Mouse (Mus musculus): ENCODE data around the gene Msto1.
"Not testable (repeated sequence)": the region's sequence is repeated elsewhere in the genome, so short reads cannot be mapped to it uniquely, and the experiment has no call there.

Gene Msto1

DNA sequence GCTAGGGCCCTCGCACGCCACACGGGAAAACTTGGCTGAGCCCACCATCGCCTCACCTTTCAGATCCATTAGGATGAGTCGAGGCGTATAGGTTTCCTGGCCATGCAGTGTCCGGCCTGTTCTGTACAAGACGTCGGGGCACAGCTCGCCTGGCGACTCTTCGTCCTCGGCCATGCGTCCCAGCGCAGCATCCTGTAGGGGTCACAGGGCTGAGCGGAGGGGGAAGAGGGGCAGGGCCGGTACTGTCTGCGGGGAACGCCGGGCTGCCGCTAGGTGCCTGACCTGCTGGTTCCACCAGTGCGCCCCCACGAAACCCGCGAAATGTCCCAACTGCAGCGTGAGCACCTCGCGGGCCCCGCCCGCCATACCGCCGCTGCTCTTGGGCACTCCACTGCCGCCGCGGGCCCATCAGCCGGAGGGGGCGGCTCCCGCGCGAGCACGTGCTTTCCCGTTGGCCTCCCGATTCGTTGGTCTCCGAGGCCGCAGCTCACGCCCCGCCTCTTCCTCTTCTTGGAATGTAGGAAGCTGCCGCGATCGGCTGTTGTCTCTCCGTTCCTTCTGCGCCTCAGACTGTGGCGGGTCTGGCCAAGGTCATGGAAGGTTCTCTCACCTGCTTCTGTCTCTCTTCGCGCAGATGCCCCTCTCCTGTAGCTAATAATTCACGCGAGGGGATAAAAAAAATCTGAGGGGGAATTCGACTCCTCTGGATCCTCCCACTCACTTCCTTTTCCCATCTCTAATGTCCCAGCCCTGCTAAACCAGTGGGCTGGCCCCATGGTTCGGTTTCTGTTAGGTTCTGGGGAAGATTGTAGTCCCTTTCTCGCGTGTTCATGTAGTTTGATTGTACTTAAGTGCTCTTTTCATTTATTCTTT, at the start of gene Msto1:
Msto1 (minus strand) TSS at position 489 of the 873 bp plus-strand sequence.
- DNase-seq (ENCODE audit: low spot score in 2 of 2), result peak; percentile 95 to 96

DNA sequence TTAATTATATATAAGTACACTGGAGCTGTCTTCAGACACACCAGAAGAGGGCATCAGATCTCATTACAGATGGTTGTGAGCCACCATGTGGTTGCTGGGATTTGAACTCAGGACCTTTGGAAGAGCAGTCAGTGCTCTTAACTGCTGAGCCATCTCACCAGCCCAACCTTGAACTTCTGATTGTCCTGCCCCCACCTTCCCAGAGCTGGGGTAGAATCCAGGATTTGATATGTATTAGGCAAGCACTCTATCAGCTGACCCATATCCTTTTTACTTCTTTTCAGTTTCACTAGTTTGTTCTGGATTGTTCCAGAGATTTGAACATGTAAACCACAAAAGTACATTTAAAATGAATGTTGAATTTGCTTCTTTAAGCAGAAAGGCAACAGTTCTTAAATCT, 49.4 kb upstream of the Msto1 start:
- not testable (repeated sequence) for DNase-seq (ENCODE audit: low spot score in 2 of 2)

- no peak for DNase-seq (ENCODE audit: low spot score in 2 of 2)
These were observed 39.9 kb upstream of the Msto1 start for GRCm38 (mm10) chr3:88953736-88954135.

DNA sequence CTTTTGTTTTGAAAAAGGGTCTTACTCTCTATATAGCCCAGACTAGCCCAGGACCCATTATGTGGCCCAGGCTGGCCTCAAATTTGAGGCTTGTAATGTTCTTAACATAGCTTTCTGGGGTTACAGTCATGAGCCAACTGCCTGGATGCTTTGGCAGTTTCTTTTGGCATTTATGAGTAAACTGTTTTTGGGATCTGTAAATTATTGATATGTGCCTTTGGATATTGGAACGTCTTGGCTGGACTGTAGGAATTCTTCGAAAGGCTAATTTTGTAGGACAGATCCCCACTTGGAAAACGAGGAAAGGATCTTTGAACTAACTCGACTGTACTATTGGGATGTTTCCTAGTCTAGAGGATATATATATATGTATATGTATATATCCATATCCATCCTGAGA, 39.4 kb upstream of the Msto1 start:
- no peak for DNase-seq (ENCODE audit: low spot score in 2 of 2)

DNA sequence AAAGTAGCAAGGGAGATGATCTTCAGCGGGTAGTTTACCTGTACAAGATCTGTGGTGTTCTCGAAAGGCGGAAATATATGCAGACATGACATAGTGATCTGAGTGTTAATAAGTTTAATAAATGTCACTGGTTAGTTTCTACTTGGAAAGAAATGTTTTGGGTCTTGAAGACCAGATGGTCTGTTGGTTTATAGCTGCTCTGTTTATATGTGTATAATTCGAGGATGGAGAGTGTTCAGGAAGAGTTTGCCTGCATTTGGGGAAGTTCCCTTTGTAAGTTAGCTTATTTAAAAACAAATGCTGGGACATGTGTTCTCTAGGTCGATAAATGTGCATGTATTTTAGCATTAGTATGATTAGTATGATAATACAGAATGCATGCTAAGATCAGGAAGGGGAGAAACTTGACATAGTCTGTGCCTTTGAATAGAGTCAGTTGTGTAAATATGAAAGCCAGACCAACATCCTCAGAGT, 37.6 kb upstream of the Msto1 start:
- DNase-seq (ENCODE audit: low spot score in 2 of 2), result no peak

DNA sequence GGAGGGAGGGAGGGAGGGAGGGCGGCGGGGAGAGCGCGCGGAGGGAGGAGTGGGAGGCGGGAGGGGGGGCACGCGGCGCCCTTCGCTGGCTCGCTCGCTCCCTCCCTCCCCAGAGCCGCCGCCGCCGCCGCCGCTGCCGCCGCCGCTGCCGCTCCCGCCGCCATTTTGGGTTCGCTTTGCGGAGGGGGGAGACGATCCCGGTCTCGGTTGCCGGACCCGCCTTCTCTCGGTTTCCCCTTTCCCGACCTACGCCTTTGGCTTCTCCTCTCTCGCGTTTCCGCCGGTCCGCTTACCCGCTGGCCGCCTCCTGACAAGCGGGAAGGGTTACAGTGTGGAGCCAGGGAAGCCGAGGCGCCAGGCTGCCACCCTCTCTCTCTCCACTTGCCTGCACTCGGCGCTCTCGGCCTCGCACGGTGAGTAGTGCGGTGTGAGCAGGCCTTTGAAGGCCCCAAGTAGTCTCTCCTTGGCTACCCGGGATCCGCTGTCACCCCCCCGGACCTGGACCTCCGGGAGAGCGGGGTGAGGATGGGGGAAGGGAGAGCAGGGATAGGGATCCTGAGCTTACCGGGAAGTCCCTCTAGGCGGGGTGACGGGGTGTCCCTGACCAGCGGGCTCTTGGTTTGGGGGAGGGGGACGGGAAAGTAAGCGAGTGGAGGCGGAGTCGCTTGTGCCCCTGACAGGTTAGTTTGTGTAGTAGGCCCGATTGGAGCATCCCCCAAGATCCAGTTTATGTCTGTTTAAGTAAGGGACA, 37.0 kb upstream of the Msto1 start, which contains the start of the genes Ash1l and Dap3:
Ash1l (plus strand) TSS at position 47 of the 751 bp plus-strand sequence.
Dap3 (minus strand) TSS at position 606 of the 751 bp plus-strand sequence.
- peak; percentile 73 to 75 for DNase-seq (ENCODE audit: low spot score in 2 of 2)

DNA sequence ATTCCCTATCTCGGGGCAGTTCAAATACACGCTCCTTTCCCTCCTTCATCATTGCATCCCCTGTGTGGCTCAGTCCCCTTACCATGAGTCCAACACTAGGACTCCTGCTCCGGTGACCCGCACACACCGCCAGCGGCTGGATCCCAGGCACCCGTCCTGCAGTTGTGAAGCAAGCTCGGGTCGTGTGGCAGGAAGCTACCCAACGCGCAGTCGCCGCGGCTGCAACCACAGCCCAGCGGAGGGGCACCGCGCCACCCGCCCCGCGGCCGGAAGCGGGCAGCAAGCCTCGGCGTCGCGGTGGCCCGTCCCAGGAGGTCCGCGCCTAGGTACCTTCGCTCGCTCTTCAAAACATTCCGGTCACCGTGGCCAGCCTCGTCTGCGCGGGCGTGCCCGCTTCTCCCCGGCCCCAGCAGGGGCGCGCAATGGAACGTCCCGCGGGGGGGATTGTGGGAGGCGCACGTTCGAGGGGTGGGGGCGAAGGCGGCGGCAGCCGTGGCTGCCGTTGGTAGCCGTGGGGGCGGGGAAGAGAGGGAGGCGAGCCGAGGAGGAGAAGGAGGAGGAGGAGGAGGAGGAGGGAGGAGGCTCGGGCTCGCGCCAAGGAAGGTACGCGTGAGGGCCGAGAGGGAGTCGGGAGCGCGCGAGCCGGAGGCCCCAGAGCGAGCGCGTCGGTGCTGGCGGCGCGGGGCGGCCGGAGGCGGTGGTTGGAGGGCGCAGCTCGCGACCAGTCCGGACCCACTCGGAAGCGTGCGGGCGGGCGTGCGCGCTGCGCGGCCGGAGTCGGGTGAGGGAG, 36.2 kb upstream of the Msto1 start:
- peak; percentile 86 to 88 for DNase-seq (ENCODE audit: low spot score in 2 of 2)

- no peak for DNase-seq (ENCODE audit: low spot score in 2 of 2)
These were observed 30.3 kb upstream of the Msto1 start for GRCm38 (mm10) chr3:88944109-88944508.

- DNase-seq (ENCODE audit: low spot score in 2 of 2), result no peak
These were observed 28.6 kb upstream of the Msto1 start for GRCm38 (mm10) chr3:88942316-88942880.

GRCm38 (mm10) chr3:88939749-88940148, 25.9 kb upstream of the Msto1 start:
- no peak for DNase-seq (ENCODE audit: low spot score in 2 of 2)

DNA sequence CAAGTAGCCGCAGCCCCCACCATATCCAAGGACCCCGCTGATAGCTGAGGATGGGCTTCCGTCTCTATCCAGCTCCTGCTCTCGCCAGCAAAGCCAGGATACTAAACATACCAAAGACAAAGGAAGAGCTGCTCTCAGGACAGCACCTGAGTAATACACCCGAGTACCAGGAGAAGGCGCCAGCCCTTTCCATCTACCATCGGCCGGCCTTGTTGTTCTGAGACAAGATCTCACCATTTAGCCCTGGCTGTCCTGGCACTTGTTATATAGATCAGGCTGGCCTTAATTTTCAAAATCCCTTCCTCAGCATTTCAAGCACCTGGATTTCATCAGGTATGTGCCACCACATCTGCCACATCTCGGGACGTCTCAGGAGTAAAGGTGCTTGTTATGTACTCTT, 25.3 kb upstream of the Msto1 start:
- no peak for DNase-seq (ENCODE audit: low spot score in 2 of 2)

DNA sequence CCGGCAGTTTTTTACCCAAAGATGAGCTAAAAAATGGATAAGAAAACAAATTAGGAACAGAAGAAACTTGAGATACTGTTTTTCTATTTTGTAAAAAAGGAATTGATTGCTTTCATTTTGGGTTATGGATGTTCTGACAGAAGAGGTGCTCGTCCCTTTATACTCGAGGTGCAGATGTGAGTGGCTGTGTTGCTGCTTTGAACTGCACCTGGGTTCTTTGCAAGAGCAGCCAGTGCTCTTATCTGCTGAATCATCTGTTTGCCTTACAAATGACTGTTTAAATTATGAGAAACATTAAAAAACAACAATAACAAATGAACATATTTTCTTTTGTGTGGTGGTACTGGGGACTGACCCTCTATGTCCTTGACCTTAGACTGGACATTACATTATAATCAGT, 15.7 kb upstream of the Msto1 start:
- DNase-seq (ENCODE audit: low spot score in 2 of 2), result no peak

DNA sequence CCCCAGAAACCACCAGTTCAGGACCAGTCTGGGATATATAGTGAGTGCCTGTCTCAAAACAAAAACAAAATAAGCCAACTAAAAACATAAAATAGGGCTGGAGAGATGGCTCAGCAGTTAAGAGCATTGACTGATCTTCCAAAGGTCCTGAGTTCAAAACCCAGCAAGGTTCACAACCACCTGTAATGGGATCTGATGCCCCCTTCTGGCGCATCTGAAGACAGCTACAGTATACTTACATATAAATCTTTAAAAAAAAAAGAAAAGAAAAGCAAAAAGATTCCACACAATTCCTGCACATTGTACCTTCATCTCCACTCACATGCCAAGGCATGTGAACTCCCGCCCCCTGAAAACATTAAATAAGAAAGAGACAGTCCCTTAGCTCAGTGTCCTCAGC, 11.9 kb upstream of the Msto1 start:
- DNase-seq (ENCODE audit: low spot score in 2 of 2), result no peak

GRCm38 (mm10) chr3:88923989-88924591, 10.3 kb upstream of the Msto1 start:
- DNase-seq (ENCODE audit: low spot score in 2 of 2), result no peak

DNA sequence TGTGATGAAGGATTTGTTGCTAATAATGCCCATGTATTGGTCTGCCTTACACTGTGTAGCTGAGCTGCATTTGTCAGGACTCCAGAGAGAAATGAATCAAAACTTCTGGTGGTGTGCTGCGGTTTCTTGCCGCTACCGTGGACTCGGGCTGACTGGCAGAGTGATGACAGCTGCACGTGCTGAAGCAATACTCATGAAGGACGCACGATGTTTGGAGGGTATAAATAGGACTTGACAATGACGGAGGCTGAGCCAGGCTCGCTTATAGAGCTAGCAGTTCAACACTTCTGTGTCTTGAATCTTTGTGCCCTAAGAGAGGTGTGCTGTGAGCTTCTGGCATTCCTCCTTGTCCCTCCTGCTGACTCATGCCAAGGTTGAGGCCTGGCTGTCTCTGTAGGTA, 7.6 kb upstream of the Msto1 start:
- DNase-seq (ENCODE audit: low spot score in 2 of 2), result no peak

GRCm38 (mm10) chr3:88918981-88919380, 5.2 kb upstream of the Msto1 start:
- no peak for DNase-seq (ENCODE audit: low spot score in 2 of 2)

DNA sequence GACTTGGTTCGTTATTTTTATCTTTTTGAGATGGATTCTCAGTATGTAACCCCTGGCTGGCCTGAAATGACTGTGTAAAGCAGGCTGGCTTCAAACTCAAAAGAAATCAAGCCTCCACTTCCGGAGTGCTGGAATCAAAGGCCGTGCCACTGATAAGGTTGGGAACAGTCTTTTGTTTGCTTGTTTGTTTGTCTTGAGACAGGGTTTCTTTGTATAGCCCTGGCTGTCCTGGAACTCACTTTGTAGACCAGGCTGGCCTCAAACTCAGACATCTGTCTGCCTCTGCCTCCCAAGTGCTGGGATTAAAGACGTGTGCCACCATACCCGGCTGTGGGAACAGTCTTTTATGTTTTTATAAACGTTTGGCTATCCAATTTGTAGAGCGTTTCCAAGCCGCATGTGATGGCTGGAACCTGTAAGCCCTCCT, 598 bp upstream of the Msto1 start:
- no peak for DNase-seq (ENCODE audit: low spot score in 2 of 2)

GRCm38 (mm10) chr3:88912585-88912984, 1.2 kb downstream of the Msto1 start:
- no peak for DNase-seq (ENCODE audit: low spot score in 2 of 2)

DNA sequence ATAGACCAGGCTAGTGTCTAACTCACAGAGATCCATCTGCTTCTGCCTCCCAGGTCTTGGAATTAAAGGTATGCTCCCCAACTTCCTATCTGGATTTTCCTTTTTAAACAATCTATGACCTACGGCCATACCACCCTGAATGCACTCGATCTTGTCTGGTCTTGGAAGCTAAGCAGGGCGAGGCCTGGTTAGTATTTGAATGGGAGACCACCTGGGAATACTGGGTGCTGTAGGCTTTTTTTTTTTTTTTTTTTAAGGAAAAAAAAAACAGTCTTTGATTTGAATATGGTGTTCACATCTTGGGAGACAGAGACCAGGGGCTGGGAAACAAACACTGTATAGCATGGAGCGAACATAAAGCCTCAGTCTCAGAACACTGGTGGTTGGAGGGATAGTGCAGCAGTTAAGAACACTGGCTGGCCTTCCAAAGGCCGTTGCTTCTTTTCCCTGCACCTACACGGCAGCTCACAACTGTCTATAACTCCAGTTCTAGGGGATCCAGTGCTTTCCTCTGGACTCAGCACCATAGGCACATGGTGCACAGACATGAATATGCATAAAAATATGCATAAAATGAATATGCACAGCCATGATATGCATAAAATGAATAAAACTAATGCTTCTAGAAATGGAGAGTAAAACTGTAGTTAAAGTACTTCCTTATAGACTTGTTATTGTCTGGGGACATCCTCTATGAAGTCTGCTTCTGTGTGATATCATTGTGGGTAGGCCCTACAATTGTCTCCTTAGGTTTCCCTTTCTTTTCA, 7.2 kb downstream of the Msto1 start:
- DNase-seq (ENCODE audit: low spot score in 2 of 2), result no peak

DNA sequence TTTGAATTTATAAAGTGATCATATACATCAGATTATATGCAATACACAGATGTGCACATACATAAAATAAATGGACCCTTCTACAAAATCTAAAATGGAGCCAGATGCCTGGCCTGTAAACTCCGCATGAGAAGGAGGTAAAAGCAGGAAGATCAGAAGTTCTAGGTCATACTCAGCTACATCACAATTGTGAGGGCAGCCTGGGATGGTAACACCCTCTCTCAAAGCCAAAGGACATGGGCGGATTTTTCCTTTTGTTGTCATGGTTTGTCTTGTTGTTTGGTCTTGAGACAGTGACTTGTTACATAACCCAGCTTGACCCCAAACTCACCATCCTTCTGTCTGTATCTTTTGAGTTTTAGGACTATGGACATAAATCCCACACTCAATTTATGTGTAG, 8.1 kb downstream of the Msto1 start:
- no peak for DNase-seq (ENCODE audit: low spot score in 2 of 2)

All from spleen, postnatal 36 days (tissue).